Mouse (Mus musculus) megakaryocyte, embryonic 14.5 days (primary cell): Measurements from ENCODE around the gene 2410004P03Rik.

Experiments
- FLI1 ChIP-seq: IDR thresholded peaks from 2 replicates; pipeline ENCODE4 v1.6.1; 2012; ENCODE audit warnings: low read length, inconsistent platforms, mixed read lengths
- GATA1 ChIP-seq: IDR thresholded peaks from 3 replicates; pipeline ENCODE4 v1.6.1; 2012; ENCODE audit warnings: mixed read lengths, low read length, inconsistent platforms, borderline replicate concordance

DNA sequence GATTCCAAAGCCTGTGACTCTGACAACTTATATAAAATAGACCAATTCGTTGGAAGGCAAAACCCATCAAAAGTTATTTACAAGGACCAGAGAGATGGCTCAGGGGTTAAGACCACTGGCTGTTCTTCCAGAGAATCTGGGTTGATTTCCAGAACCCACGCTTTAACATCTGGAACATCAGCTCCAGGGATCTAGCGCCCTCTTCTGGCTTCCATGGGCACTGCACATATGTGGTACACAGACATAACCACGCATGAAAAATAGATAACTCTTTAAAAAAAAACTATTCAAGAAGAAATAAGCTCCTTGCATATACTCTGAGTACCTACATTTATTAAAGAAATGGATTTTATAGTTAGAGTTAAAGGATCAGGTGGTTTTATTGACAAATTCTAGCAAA lies 43.2 kb upstream of the 2410004P03Rik start:
- no peak for TF ChIP-seq GATA1
- TF ChIP-seq FLI1, result no peak
